Mouse (Mus musculus) cerebellum, adult 11-12 months (tissue): ENCODE data around the gene Plcb1.
A peak's percentile ranks its signal among the peaks of the same experiment; 100 is the strongest.

Experiments
- DNase-seq: peaks from one replicate; pipeline ENCODE4 v3.0.0; 2022

The Plcb1 gene

DNA sequence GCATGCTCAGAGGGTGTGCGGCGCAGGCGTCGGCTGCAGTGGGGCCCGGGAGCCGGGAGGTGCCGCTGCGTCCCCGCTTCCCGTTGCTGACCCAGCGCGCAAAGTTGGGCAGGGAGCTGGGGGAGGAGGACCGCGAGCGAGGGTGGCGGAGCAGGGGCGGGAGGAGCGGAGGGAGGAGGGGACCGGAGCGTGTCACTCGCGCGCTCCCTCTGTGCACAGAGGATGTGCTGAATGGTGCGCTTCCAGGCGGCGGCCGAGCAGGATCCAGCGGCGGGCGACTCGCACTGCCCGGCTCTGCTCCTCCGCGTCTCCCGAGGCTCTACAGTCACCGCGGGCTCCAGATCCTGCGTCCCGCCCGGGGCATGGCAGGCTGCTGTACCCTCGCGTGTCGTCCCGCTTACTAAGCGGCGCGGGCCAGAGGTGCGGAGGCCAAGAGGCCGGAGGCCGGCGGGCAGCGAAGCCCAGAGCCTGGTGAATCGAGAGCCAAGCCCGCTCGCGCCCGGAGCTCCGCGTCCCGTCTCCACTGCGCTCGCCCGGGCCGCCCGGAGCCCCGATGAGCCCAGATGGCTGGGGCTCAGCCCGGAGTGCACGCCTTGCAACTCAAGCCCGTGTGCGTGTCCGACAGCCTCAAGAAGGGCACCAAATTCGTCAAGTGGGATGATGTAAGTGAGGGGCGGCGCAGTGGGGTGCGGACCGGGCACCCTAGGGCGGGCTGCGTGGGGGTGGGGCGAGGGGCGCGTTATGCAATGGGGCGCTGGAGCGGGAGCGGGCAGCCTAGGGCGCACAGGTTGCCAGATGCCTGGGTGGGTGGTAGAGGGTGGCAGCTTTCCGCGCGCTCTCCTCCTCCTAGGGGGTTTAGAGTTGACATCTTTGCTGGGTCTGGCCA lies at the start of gene Plcb1:
TSS of gene Plcb1 (plus strand) at position 98 of the 886 bp plus-strand sequence.
- DNase-seq: peak; percentile 87

DNA sequence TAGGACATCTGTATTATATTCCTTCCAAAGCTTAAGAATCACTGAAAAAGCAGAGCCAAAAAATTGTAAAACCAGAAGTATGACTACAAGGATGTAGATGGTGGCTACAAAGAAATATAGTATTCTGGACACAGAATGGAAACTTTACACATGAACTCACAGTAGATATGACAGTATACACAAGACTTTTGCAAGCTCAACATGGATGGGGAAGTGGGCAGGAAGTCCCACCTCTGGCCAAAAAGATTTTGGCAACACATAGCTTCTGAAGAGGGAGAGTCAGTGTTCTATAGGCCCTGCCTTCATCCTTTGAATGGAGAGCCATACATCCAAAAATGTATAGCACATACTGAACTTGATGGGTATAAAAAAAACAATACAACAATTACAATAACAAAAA lies 30.3 kb upstream of the Plcb1 start:
- DNase-seq: no peak

GRCm38 (mm10) chr2:134756086-134756485 lies 29.8 kb upstream of the Plcb1 start:
- DNase-seq: no peak

DNA sequence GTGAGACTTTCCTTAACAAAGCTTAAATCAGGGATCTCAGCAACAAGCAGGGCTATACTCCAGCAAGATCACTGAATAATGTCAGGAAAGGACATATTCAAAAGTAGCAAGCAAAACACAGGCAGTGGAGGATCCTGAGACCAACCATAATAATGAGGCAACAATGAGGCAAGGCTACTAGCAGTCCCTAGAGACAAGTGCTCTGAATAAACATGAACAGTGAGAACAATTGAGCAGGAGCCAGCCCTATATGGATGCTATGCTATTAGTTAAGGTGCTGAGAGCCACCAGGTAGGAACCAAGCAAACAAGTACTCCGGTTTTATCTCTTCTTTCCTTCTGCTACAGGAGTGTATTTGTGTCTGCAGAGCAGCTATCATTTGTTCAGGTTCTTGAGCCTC lies 24.8 kb upstream of the Plcb1 start:
- no peak for DNase-seq

- DNase-seq: no peak
Measured at GRCm38 (mm10) chr2:134763406-134763990, 22.4 kb upstream of the Plcb1 start.

DNA sequence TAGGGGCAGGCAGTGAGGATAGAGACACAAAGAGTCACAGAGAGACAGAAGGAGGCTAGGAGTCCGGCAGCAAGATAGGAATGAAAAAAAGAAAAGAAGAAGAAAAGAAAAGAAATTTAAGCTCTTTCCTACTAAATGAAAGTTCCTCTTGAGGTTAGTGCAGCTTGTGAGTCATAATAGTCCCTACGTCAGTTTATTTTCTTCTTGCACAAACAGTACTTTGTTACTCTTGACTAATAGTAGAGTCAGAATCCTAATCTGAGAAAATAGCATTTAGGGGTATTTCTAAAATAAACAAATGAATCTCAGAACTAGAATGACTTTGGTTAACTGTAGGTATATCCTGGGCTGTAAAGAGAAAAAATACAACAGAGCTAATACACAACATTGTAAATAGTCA lies 21.4 kb upstream of the Plcb1 start:
- DNase-seq: no peak

- no peak for DNase-seq
Measured at GRCm38 (mm10) chr2:134779826-134780225, 6.0 kb upstream of the Plcb1 start.

- DNase-seq: no peak
Measured at GRCm38 (mm10) chr2:134780316-134780715, 5.6 kb upstream of the Plcb1 start.

GRCm38 (mm10) chr2:134786856-134787250 lies 986 bp downstream of the Plcb1 start:
- DNase-seq: peak; percentile 11

DNA sequence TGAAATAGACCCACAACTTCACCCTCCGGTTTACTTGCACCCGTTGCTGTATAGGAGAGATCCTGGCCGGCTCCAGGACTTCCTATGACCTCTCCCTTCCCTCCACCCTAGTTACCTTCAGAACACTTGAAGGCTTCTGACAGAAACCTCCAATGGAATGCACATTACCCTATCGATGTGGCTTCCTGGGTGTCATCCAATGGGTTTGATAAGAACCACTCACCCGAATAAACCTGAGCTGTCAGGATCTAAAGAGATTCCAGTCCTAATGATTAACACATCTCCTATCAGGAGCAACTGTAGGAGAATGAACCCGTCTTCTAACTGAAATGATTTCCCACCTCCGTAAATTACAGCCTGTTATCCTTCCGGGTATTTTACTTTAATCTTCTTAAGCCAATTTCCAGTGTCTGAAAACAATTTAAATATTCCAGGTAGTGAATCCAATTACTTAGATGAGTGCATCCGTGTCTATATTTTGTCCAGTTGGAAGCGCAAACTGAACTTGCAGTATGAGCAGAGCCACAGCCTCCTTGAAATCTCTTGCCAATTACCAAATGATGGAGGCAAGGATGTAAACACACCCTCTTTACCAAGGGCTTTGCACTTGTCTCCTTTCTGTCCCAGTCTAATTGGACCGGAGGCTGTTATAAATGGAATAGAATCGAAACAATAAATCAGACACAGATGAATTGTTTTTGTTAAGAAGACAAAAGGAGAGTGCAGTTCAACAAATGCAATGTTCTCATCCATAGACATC lies 1.6 kb downstream of the Plcb1 start:
- no peak for DNase-seq

DNA sequence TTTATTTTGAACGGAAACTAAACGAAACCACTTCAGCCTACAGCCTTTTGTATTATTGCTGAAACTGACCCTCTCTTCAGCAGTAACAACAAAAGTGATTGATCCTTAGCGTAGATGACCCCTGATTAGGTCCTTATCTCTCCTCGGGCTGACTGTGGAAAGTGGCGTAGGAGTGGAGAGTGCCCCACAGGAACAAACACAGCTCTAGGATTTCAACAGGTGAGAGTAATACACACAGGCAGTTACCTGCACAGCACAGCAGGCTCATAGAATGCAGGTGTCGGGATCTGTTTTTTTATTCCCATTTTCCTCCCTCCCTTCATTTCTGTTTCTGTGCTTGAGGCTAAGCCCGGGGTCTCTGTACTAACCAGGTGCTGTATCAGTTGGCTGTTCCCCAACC lies 7.1 kb downstream of the Plcb1 start:
- DNase-seq: no peak

- DNase-seq: no peak
Measured at GRCm38 (mm10) chr2:134800226-134800625, 14.4 kb downstream of the Plcb1 start.

GRCm38 (mm10) chr2:134816383-134816782 lies 30.5 kb downstream of the Plcb1 start:
- peak; percentile 13 for DNase-seq

DNA sequence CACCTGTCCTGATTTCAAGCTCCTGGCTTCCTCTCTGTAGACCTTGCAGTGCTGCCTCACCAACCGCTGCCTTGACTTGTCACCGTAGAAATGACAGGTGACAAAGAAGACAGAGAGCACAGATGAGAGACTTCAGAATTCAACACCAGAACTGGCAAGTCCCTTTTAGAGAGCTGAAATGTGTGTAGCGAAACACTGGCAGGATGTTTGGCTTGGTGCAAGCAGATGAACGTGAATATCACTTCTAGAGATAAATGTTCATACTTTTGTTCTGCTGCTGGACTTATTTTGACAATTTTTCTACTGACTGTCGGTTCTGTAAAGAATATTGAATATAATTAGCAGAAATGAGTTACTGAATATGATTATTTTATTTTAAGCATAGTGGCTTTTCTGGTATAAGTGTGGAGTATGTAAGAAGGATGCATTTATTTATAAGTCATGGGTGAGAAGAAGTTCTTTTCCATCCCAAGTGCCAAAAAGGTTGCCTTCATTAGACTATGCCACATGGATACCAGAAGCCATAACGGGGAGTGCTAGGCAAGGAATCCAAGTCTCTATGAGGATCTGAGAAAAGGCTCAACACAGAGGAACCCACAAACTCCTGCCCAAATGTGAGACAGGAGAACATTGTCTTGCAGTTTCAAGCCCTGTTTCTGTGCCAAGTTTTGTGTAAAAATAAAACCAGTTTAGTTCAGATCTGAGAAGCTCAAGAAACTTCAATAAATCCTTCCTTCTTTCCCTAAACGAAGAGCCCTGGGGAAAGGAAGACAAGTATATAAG lies 31.4 kb downstream of the Plcb1 start:
- DNase-seq: no peak

- DNase-seq: no peak
Measured at GRCm38 (mm10) chr2:134821176-134821575, 35.3 kb downstream of the Plcb1 start.

GRCm38 (mm10) chr2:134825645-134826044 lies 39.8 kb downstream of the Plcb1 start:
- DNase-seq: no peak

- DNase-seq: no peak
Measured at GRCm38 (mm10) chr2:134826111-134827005, 40.5 kb downstream of the Plcb1 start.

GRCm38 (mm10) chr2:134827778-134828487 lies 42.1 kb downstream of the Plcb1 start:
- no peak for DNase-seq

DNA sequence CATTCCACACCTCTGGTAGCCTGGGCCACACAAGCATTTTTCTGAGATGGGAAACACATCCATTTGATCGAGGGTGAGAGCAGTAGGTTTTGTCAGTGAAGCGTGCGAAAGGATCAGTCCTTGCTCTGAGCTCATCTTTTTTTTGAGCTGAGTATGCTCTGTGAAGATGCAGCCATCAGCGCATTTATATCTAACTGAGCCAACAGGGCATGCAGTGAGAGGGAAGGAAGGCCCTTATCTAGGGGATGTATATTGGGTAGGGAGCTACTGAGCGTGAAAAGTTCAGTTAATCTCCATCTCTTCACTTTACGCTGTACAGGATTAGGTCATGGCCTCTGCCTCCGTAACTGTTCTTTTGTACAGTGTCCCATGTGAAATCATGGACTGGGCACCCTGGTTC lies 46.0 kb downstream of the Plcb1 start:
- DNase-seq: no peak

GRCm38 (mm10) chr2:134836097-134836496 lies 50.2 kb downstream of the Plcb1 start:
- DNase-seq: no peak

DNA sequence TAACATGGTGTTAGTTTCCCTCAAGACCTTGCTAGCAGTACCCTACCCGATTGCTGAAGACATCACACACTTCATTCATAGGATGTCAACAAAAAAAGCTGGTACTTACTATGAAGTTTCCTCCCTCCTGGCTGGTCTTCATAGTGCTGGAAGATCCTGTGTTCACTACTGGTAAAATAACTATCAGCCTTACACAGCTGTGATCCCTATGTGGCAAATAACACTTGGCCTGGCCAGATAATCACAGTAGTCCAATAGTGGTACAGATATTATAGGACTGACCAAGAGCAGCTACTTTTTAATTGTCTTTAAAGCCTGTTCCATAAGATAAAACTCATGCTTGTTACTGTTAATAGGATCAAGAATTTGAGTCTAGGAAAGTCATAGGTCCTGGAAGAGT lies 52.3 kb downstream of the Plcb1 start:
- DNase-seq: no peak
